In genomic region chr12:85598053-85598452, GRCm38 (mm10) we compare ENCODE assay signal across 8 mouse cellular contexts. TPM values are rescaled to one million over a fixed set of nuclear protein-coding genes. Genes with fewer than 3 reads are reported as not detected.
A peak's percentile ranks its signal among the peaks of the same experiment; 100 is the strongest.
DNase-seq lines count a peak whose midpoint lies in the region; ATAC-seq and TF ChIP-seq lines count a peak whose summit lies in the region.

No protein-coding gene starts in this region.

- no peaks in the 10 kb centered on the region for H3K9me3 ChIP-seq in lung, embryonic 15.5 days
- no peaks in the 10 kb centered on the region for H3K9me3 ChIP-seq in liver, embryonic 14.5 days (ENCODE audit: control insufficient read depth, low read length)
- H3K9me3 ChIP-seq in stomach, embryonic 16.5 days (replicated peaks; ENCODE audit: control insufficient read depth, low read length): no peaks in the 10 kb centered on the region

- WGBS in lung, embryonic 15.5 days: 59% methylated on average over 11 of the region's 11 CpGs
- WGBS in lung, adult 2 months: 32% methylated on average over 11 of the region's 11 CpGs
- WGBS in liver, embryonic 14.5 days (ENCODE audit: insufficient replicate concordance): 36% methylated on average over 11 of the region's 11 CpGs
- WGBS in stomach, embryonic 16.5 days: 51% methylated on average over 11 of the region's 11 CpGs

- no peaks in the 10 kb centered on the region for H3K27me3 ChIP-seq in lung, embryonic 15.5 days
- H3K27me3 ChIP-seq in liver, embryonic 14.5 days (ENCODE audit: control insufficient read depth, insufficient read depth, low read length): peaks cover 53% of the 10 kb centered on the region
- H3K27me3 ChIP-seq in stomach, embryonic 16.5 days (ENCODE audit: control insufficient read depth, insufficient read depth, low read length): no peaks in the 10 kb centered on the region

- H3K27ac ChIP-seq in lung, embryonic 15.5 days: peak overlapping the region; percentile 93; the same call in 1 of the 2 replicates
- no peak overlapping the region for H3K27ac ChIP-seq in liver, embryonic 14.5 days
- H3K27ac ChIP-seq in stomach, embryonic 16.5 days (ENCODE audit: low read length): no peak overlapping the region

- no peak for TF ChIP-seq CTCF in lung, adult 2 months (IDR thresholded peaks at IDR 0.05; ENCODE audit: insufficient read depth, low read length)
- no peak for TF ChIP-seq CTCF in liver, embryonic 14.5 days (IDR thresholded peaks at IDR 0.05; ENCODE audit: low read depth)

- peak overlapping the region; percentile 86 for H3K4me3 ChIP-seq in lung, embryonic 15.5 days
- no peak overlapping the region for H3K4me3 ChIP-seq in lung, adult 2 months (replicated peaks; ENCODE audit: extremely low read depth, low read depth, low read length)
- no peak overlapping the region; a peak in 1 of 4 replicates for H3K4me3 ChIP-seq in liver, embryonic 14.5 days (ENCODE audit: insufficient read depth in 1 of 2, low read depth in 2 of 2, low read length in 2 of 2)
- peak overlapping the region; percentile 76 for H3K4me3 ChIP-seq in stomach, embryonic 16.5 days (replicated peaks; ENCODE audit: low read length)

- TF ChIP-seq EP300 in liver, embryonic 14.5 days (IDR thresholded peaks at IDR 0.05; ENCODE audit: low read depth): no peak

- no peak for DNase-seq in lung, adult 2 months
- no peak for DNase-seq in liver, embryonic 14.5 days (ENCODE audit: low read depth in 3 of 3, low spot score in 3 of 3)
- DNase-seq in gastrocnemius, adult 18-20 months (ENCODE audit: low spot score): no peak
- DNase-seq in layer of hippocampus, postnatal 36 days: no peak
- no peak for DNase-seq in left cerebral cortex, postnatal 36 days (ENCODE audit: low spot score in 2 of 2)

- intact Hi-C loops in left cerebral cortex, postnatal 36 days (cut with DNase I): loop anchor here (5.0 kb wide), 1 partner anchor 81 kb away; no protein-coding TSS in a partner anchor

- H3K4me1 ChIP-seq in lung, embryonic 15.5 days: peaks cover 39% of the 10 kb centered on the region
- peaks cover 17% of the 10 kb centered on the region for H3K4me1 ChIP-seq in lung, adult 2 months (ENCODE audit: control insufficient read depth, insufficient read depth, low read length)
- H3K4me1 ChIP-seq in liver, embryonic 14.5 days (replicated peaks; ENCODE audit: control insufficient read depth in 2 of 2, insufficient read depth in 2 of 2, low read length in 1 of 2): peaks cover 0 to 7% of the 10 kb centered on the region in 2 experiments; a peak in 1 of 4 replicates
- H3K4me1 ChIP-seq in stomach, embryonic 16.5 days (ENCODE audit: control insufficient read depth, insufficient read depth, low read length): peaks cover 28% of the 10 kb centered on the region

- H3K4me2 ChIP-seq in lung, embryonic 15.5 days: peak overlapping the region; percentile 94
- peak overlapping the region; percentile 57 for H3K4me2 ChIP-seq in liver, embryonic 14.5 days (ENCODE audit: low read depth)
- peak overlapping the region; percentile 81 for H3K4me2 ChIP-seq in stomach, embryonic 16.5 days (ENCODE audit: low read depth, low read length)

- no peaks in the 10 kb centered on the region for H3K36me3 ChIP-seq in lung, embryonic 15.5 days
- no peaks in the 10 kb centered on the region for H3K36me3 ChIP-seq in liver, embryonic 14.5 days (replicated peaks; ENCODE audit: control insufficient read depth, insufficient read depth, low read depth)
- H3K36me3 ChIP-seq in stomach, embryonic 16.5 days (ENCODE audit: control insufficient read depth, insufficient read depth, low read length): no peaks in the 10 kb centered on the region

- H3K9ac ChIP-seq in lung, embryonic 15.5 days: no peak overlapping the region
- no peak overlapping the region for H3K9ac ChIP-seq in liver, embryonic 14.5 days (replicated peaks)
- H3K9ac ChIP-seq in stomach, embryonic 16.5 days (ENCODE audit: low read length): peak overlapping the region; percentile 89

- no peak for TF ChIP-seq POLR2A in lung, adult 2 months (IDR thresholded peaks at IDR 0.05; ENCODE audit: borderline replicate concordance, extremely low read depth, low read depth, low read length)

- no peak for ATAC-seq in lung, embryonic 15.5 days (ENCODE audit: borderline replicate concordance, extremely low read depth, low FRiP score, low TSS enrichment)
- peak; percentile 21 for ATAC-seq in granulocyte monocyte progenitor cell, adult 5-6 weeks (replicated peaks; ENCODE audit: poor library complexity, severe bottlenecking)
- ATAC-seq in liver, embryonic 14.5 days (ENCODE audit: insufficient read depth): no peak
- ATAC-seq in stomach, embryonic 16.5 days (ENCODE audit: insufficient read depth, low FRiP score): no peak

RNA-seq across cellular contexts. Expression of gene Jdp2, which starts 0.8 kb away (rescaled TPM):
- 0.89 and 1.6 TPM in 2 replicates for polyA plus RNA-seq in lung, embryonic 15.5 days (2015; fragmentation: Nextera tagmentation; extraction: Ambion mirVana)
- polyA plus RNA-seq in lung, adult 2 months (2012; rRNA removed): 21.6 and 30.9 TPM in 2 replicates
- total RNA-seq in granulocyte monocyte progenitor cell, adult 5-6 weeks (2014; fragmentation: Nextera tagmentation): 22.5 and 27.5 TPM in 2 replicates
- 30.5 and 39.8 TPM in 2 replicates for total RNA-seq in granulocyte monocyte progenitor cell, adult 5-6 weeks (2017)
- 1.1 and 2.1 TPM in 2 replicates for polyA plus RNA-seq in liver, embryonic 14.5 days (2012; rRNA removed)
- 0.16 and 0.18 TPM in 2 replicates for polyA plus RNA-seq in liver, embryonic 14.5 days (2014; fragmentation: Nextera tagmentation; extraction: Ambion mirVana)
- 0.29 and 0.80 TPM in 2 replicates for polyA plus RNA-seq in stomach, embryonic 16.5 days (2015; fragmentation: Nextera tagmentation; extraction: Ambion mirVana)
- total RNA-seq in gastrocnemius, adult 18-20 months (2021): 1 to 10 TPM; 3.6 to 4.7 TPM
- 10 to 100 TPM; 43.8 to 45.1 TPM for total RNA-seq in layer of hippocampus, postnatal 36 days (2021)
- total RNA-seq in left cerebral cortex, postnatal 36 days (2021): 10 to 100 TPM; 73.7 to 82.5 TPM

Comparison
In these comparisons a context has a peak if more than half of its experiments do, and no peak if none do; other contexts are left out.
1. H3K4me3 ChIP-seq: peak in lung, embryonic 15.5 days (single experiment) and stomach, embryonic 16.5 days (single experiment); none in lung, adult 2 months (single experiment) and liver, embryonic 14.5 days (0 of 2).
2. RNA of gene Jdp2, which starts 0.8 kb away (total RNA-seq): 73.7 to 82.5 TPM in left cerebral cortex, postnatal 36 days, 43.8 to 45.1 TPM in layer of hippocampus, postnatal 36 days and 22.5 to 39.8 TPM in granulocyte monocyte progenitor cell, adult 5-6 weeks; 3.6 to 4.7 TPM in gastrocnemius, adult 18-20 months; every median in the first group is over 4 times any median in the second.
3. Peak in every context shown above with its lines, with median percentiles within 50 percentile points of each other: H3K4me2 ChIP-seq.